Mouse (Mus musculus) olfactory bulb, adult 2 months (tissue): ENCODE measurements at regions not wholly inside any gene's neighbourhood (a gene's known extent, or its start where the extent isn't known, plus 50 kb on each side); places are given as distances from the start of the nearest gene placed in this dataset.

Source experiments
- H3K27ac ChIP-seq: fragments of 200-500 bp; 2 replicates; pipeline ENCODE4 v1.5.1; 2012; ENCODE audit warnings: low read depth, low read length; ENCODE audit not compliant: insufficient read depth
- H3K4me1 ChIP-seq: fragments of 200-500 bp; 2 replicates; pipeline ENCODE4 v1.6.1; 2012; ENCODE audit warnings: low read length; ENCODE audit not compliant: control insufficient read depth, insufficient read depth
- H3K4me3 ChIP-seq: fragments of 200-500 bp; 2 replicates; pipeline ENCODE4 v1.5.1; 2012; ENCODE audit warnings: mild to moderate bottlenecking, low read depth, low read length, moderate library complexity; ENCODE audit not compliant: insufficient read depth
- CTCF ChIP-seq: fragments of 200-500 bp; IDR thresholded peaks from 2 replicates; pipeline ENCODE4 v1.5.1; 2012; ENCODE audit warnings: low read depth, mild to moderate bottlenecking, low read length, moderate library complexity; ENCODE audit not compliant: insufficient read depth
- POLR2A ChIP-seq: fragments of 200-500 bp; IDR thresholded peaks from 2 replicates; pipeline ENCODE4 v1.6.1; 2012; ENCODE audit warnings: mild to moderate bottlenecking, low read depth, low read length, moderate library complexity; ENCODE audit not compliant: insufficient read depth
- WGBS: fragments of 180-500 bp; shearing (Covaris S2); methylation state at CpG from one replicate; pipeline ENCODE4 v1.1.7; 2018; 5-methylcytosine and 5-hydroxymethylcytosine counted together

GRCm38 (mm10) chr15:36394914-36395671 is 612.5 kb downstream of the Zfp706 start:
- 84% methylated on average over 8 of the region's 8 CpGs for WGBS
- no peak overlapping the region for H3K27ac ChIP-seq
- TF ChIP-seq POLR2A (no peak), CTCF (no peak)
- H3K4me3 ChIP-seq = no peak overlapping the region
- H3K4me1 ChIP-seq = no peaks in the 10 kb centered on the region

- 93% methylated on average over 4 of the region's 4 CpGs for WGBS
- no peak for TF ChIP-seq POLR2A
- TF ChIP-seq CTCF = no peak
- no peaks in the 10 kb centered on the region for H3K4me1 ChIP-seq
- H3K27ac ChIP-seq = no peak overlapping the region
- H3K4me3 ChIP-seq = no peak overlapping the region
These were observed 617.8 kb downstream of the Zfp706 start for GRCm38 (mm10) chr15:36389775-36390174.

GRCm38 (mm10) chr15:36381228-36381671 is 626.3 kb downstream of the Zfp706 start:
- peaks cover 4% of the 10 kb centered on the region for H3K4me1 ChIP-seq
- whole genome bisulfite sequencing = 17% methylated on average over 8 of the region's 8 CpGs
- peak overlapping the region; percentile 28 for H3K4me3 ChIP-seq
- H3K27ac ChIP-seq = no peak overlapping the region
- TF ChIP-seq POLR2A = no peak
- TF ChIP-seq CTCF = no peak

GRCm38 (mm10) chr15:36380461-36381227 is 626.9 kb downstream of the Zfp706 start:
- Histone ChIP-seq H3K4me3 (peak overlapping the region; percentile 28), H3K4me1 (peaks cover 5% of the 10 kb centered on the region), H3K27ac (no peak overlapping the region)
- 14% methylated on average over 17 of the region's 17 CpGs for WGBS
- TF ChIP-seq POLR2A (no peak), CTCF (no peak)

- Histone ChIP-seq H3K4me3 (no peak overlapping the region), H3K27ac (no peak overlapping the region), H3K4me1 (peaks cover 18% of the 10 kb centered on the region)
- TF ChIP-seq POLR2A (no peak), CTCF (no peak)
- WGBS = 95% methylated on average over 4 of the region's 4 CpGs
These were observed 628.9 kb downstream of the Zfp706 start for GRCm38 (mm10) chr15:36378640-36379039.

- TF ChIP-seq CTCF = no peak
- TF ChIP-seq POLR2A = no peak
- peaks cover 21% of the 10 kb centered on the region for H3K4me1 ChIP-seq
- no peak overlapping the region for H3K27ac ChIP-seq
- 82% methylated on average over 6 of the region's 6 CpGs for WGBS
- H3K4me3 ChIP-seq = no peak overlapping the region
These were observed 631.0 kb downstream of the Zfp706 start for GRCm38 (mm10) chr15:36376551-36376950.

GRCm38 (mm10) chr15:36375549-36375885 is 632.1 kb downstream of the Zfp706 start:
- Histone ChIP-seq H3K4me3 (no peak overlapping the region), H3K4me1 (peaks cover 17% of the 10 kb centered on the region), H3K27ac (no peak overlapping the region)
- TF ChIP-seq CTCF (no peak), POLR2A (no peak)
- WGBS = 0% methylated on average over 1 of the region's 1 CpGs

- TF ChIP-seq POLR2A = 0 out of 2 replicates have a peak, but pooled peaks have one; percentile 9
- no peak for TF ChIP-seq CTCF
- WGBS = 2% methylated on average over 20 of the region's 20 CpGs
- H3K4me3 ChIP-seq = peak overlapping the region; percentile 39
- H3K4me1 ChIP-seq = peaks cover 17% of the 10 kb centered on the region
- peak overlapping the region; percentile 16; the same call in 1 of the 2 replicates for H3K27ac ChIP-seq
These were observed 632.6 kb downstream of the Zfp706 start for GRCm38 (mm10) chr15:36374732-36375548.
